Comparison of ENCODE assay signal across 10 mouse cellular contexts in the genomic region with DNA sequence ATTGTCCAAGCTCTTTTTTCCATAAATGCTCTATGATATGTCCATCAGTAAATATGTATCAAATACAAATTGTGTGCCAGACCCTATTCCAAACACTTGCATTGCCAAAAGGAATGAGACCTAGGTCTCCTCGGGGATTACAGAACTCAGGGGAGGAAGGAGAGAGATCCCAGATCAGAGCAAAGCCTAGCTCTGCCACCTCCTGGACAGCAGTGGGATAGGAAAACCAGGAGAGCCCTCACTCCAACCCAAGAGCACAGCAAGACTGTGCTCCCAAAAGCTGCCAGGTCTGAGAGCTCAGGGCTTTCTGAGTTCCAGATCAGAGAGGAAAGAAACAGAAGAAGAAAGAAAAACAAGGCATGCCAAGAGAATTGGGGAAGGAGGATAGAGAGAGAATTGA. TPM values are rescaled to one million over a fixed set of nuclear protein-coding genes. Genes with fewer than 3 reads are reported as not detected.
A peak's percentile ranks its signal among the peaks of the same experiment; 100 is the strongest.
DNase-seq lines count a peak whose midpoint lies in the region.
"Had no signal": no experiment of that assay in that cellular context is flagged by ENCODE, and none has a peak within 500 bp of the region (broad histone marks: within the 10 kb centered on the region; RNA-seq: fewer than 3 reads in every experiment).

No protein-coding gene starts in this region.

- no peaks in the 10 kb centered on the region for H3K9me3 ChIP-seq in midbrain, embryonic 10.5 days (replicated peaks)
- H3K9me3 ChIP-seq: embryonic facial prominence, embryonic 15.5 days had no signal

- no peak overlapping the region for H3K4me3 ChIP-seq in midbrain, embryonic 10.5 days
- H3K4me3 ChIP-seq: embryonic facial prominence, embryonic 15.5 days had no signal

- no peaks in the 10 kb centered on the region for H3K36me3 ChIP-seq in midbrain, embryonic 10.5 days
- H3K36me3 ChIP-seq: embryonic facial prominence, embryonic 15.5 days had no signal

- WGBS in midbrain, embryonic 10.5 days: 24% methylated on average over 1 of the region's 1 CpGs

- DNase-seq in adrenal gland, postnatal 10 days: peak; percentile 65
- DNase-seq in adrenal gland, adult 18-20 months (ENCODE audit: low spot score in 2 of 2): no peak
- DNase-seq in left cerebral cortex, adult 18-20 months (ENCODE audit: low spot score in 2 of 2): peak; percentile 38 to 49
- DNase-seq in left cerebral cortex, adult 11 months (ENCODE audit: low spot score): no peak
- DNase-seq in Muller cell, postnatal 12 days (ENCODE audit: inconsistent ontology term): peak; percentile 24
- DNase-seq in kidney, postnatal 14 days: peak; percentile 65
- no peak for DNase-seq in spleen, postnatal 10 days (ENCODE audit: low spot score in 2 of 2)
- DNase-seq in midbrain, embryonic 10.5 days (ENCODE audit: low spot score): no peak

- no peak overlapping the region for H3K27ac ChIP-seq in midbrain, embryonic 10.5 days (replicated peaks)
- H3K27ac ChIP-seq: embryonic facial prominence, embryonic 15.5 days had no signal

- H3K27me3 ChIP-seq in midbrain, embryonic 10.5 days (ENCODE audit: low read depth, poor library complexity, severe bottlenecking): no peaks in the 10 kb centered on the region
- H3K27me3 ChIP-seq: embryonic facial prominence, embryonic 15.5 days had no signal

- no peaks in the 10 kb centered on the region for H3K4me1 ChIP-seq in midbrain, embryonic 10.5 days
- H3K4me1 ChIP-seq: embryonic facial prominence, embryonic 15.5 days had no signal

RNA-seq across cellular contexts. Expression of gene Gm5678, which starts 1.2 kb away (rescaled TPM):
- total RNA-seq in adrenal gland, postnatal 10 days (2021): 1 to 10 TPM; 7.5 TPM
- 1 to 10 TPM; 4.1 to 4.4 TPM for total RNA-seq in adrenal gland, adult 18-20 months (2021)
- 1 to 10 TPM; 3.3 to 5.0 TPM for total RNA-seq in left cerebral cortex, adult 18-20 months (2021)
- polyA plus RNA-seq in midbrain, embryonic 10.5 days (2016; fragmentation: Nextera tagmentation; extraction: Ambion mirVana): not detected in 2 replicates
- polyA plus RNA-seq: C2C12; embryonic facial prominence, embryonic 15.5 days had no signal

RNA-seq across cellular contexts. Expression of gene Cbr1, which starts 21.1 kb away (rescaled TPM):
- total RNA-seq in adrenal gland, postnatal 10 days (2021): 100 to 1,000 TPM; 126 to 131 TPM
- 10 to 100 TPM; 71.0 to 89.8 TPM for total RNA-seq in adrenal gland, adult 18-20 months (2021)
- 10 to 100 TPM; 67.9 to 74.3 TPM for total RNA-seq in left cerebral cortex, adult 18-20 months (2021)
- 82.1 and 84.6 TPM in 2 replicates for polyA plus RNA-seq in midbrain, embryonic 10.5 days (2016; fragmentation: Nextera tagmentation; extraction: Ambion mirVana)

RNA-seq across cellular contexts. Expression of gene Setd4, which starts 22.9 kb away (rescaled TPM):
- 1 to 10 TPM; 8.6 to 8.8 TPM for total RNA-seq in adrenal gland, postnatal 10 days (2021)
- total RNA-seq in adrenal gland, adult 18-20 months (2021): 1 to 10 TPM; 2.9 to 8.1 TPM
- total RNA-seq in left cerebral cortex, adult 18-20 months (2021): 10 to 100 TPM in 1 of 2 experiments, 1 to 10 TPM in 1; 10.0 to 11.5 TPM
- 13.0 and 14.5 TPM in 2 replicates for polyA plus RNA-seq in midbrain, embryonic 10.5 days (2016; fragmentation: Nextera tagmentation; extraction: Ambion mirVana)

RNA-seq across cellular contexts. Expression of gene Cbr3, which starts 56.3 kb away (rescaled TPM):
- 1 to 10 TPM; 8.7 to 8.8 TPM for total RNA-seq in adrenal gland, postnatal 10 days (2021)
- total RNA-seq in adrenal gland, adult 18-20 months (2021): 1 to 10 TPM; 6.4 to 8.8 TPM
- 10 to 100 TPM; 21.2 to 21.8 TPM for total RNA-seq in left cerebral cortex, adult 18-20 months (2021)
- 1.8 and 1.9 TPM in 2 replicates for polyA plus RNA-seq in midbrain, embryonic 10.5 days (2016; fragmentation: Nextera tagmentation; extraction: Ambion mirVana)

Comparison
In these comparisons a context has a peak if more than half of its experiments do, and no peak if none do; other contexts are left out.
1. DNase-seq: peak in adrenal gland, postnatal 10 days (single experiment), left cerebral cortex, adult 18-20 months (2 of 2), Muller cell, postnatal 12 days (single experiment) and kidney, postnatal 14 days (single experiment); none in adrenal gland, adult 18-20 months (0 of 2), left cerebral cortex, adult 11 months (single experiment), spleen, postnatal 10 days (0 of 2) and midbrain, embryonic 10.5 days (single experiment).